Mouse (Mus musculus) brain, embryonic 14.5 days (tissue): ENCODE data around the gene Glt28d2.

ENCODE experiments used
- CTCF ChIP-seq: fragments of 200-500 bp; IDR thresholded peaks from 2 replicates; pipeline ENCODE4 v1.5.1; 2012; ENCODE audit warnings: inconsistent platforms, mild to moderate bottlenecking, moderate library complexity, borderline replicate concordance; ENCODE audit not compliant: insufficient read depth, insufficient read length; ENCODE audit errors: extremely low read depth
- POLR2A ChIP-seq: fragments of 200-500 bp; IDR thresholded peaks from 2 replicates; pipeline ENCODE4 v1.6.1; 2012; ENCODE audit warnings: mild to moderate bottlenecking, inconsistent platforms, borderline replicate concordance; ENCODE audit not compliant: poor library complexity, insufficient read depth, insufficient read length, severe bottlenecking; ENCODE audit errors: extremely low read depth

DNA sequence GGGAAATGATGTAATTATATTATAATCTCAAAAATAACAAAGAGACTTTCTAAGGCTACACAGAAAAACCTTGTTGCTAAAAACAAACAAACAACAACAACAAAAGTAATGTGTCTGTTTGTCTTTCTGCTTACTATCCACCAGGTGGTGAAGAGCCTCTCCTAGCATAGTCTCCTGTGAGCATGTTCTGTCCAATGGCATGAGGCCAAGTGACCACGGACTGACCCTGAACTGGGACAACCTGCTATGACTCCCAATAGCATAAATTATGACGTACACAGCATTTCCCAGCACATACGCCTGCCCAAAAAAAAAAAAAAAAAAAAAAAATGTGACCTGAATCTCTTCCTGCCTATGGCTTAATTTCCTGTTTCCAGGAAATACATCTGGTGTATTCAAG lies 35.0 kb upstream of the Glt28d2 start:
- TF ChIP-seq POLR2A (no peak), CTCF (no peak)
